Mouse (Mus musculus) cerebellum, adult 18-20 months (tissue): ENCODE data around the gene Uvrag.

Source experiments
- DNase-seq, 2 experiments: peaks; one replicate each; pipeline ENCODE4 v3.0.0; 2021

Uvrag gene

DNA sequence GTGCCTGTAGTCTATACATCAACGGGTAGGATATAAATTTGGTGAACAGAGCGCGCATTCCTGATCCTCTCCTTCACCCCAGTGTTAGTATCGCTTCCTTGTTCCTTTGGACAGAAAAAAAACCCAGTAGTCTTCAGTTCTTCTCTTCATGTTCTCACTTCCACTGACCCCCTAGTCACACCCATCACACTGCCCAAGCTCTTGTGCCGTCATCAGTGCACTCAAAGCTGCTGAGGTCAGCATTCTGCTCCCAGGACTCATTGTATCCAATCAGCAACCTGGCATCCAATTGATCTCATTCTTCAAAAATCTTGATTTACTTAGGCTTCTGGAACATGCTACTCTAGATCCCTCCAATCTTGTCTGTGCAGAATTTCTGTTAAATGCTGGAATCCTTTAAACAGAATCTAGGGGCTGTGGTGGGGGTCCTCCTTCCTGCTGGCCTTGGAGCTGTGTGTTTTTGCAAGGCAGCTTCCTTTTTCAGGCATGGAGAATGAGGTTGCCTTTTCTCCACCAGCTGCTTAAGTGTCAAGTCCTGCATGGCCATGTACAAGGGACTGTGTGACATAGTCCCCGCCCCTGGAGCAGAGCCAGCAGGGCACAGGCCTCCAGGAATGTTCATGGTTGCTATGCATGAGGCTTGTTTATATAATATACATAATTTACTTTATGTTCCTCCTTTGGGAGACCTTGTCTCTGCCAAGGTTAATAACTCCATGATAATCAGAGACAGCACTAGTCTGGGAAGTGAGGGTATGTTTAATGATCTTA is 88.3 kb downstream of the Uvrag start:
- DNase-seq, result no peak

GRCm38 (mm10) chr7:99050882-99051281 is 90.1 kb downstream of the Uvrag start:
- DNase-seq, result no peak

- no peak for DNase-seq
Observed at GRCm38 (mm10) chr7:99049897-99050296, 91.0 kb downstream of the Uvrag start.

GRCm38 (mm10) chr7:99046545-99047206 is 94.3 kb downstream of the Uvrag start:
- DNase-seq, result no peak

GRCm38 (mm10) chr7:99045525-99045924 is 95.4 kb downstream of the Uvrag start:
- no peak for DNase-seq

- DNase-seq, result no peak
Observed at GRCm38 (mm10) chr7:99043923-99044322, 97.0 kb downstream of the Uvrag start.

DNA sequence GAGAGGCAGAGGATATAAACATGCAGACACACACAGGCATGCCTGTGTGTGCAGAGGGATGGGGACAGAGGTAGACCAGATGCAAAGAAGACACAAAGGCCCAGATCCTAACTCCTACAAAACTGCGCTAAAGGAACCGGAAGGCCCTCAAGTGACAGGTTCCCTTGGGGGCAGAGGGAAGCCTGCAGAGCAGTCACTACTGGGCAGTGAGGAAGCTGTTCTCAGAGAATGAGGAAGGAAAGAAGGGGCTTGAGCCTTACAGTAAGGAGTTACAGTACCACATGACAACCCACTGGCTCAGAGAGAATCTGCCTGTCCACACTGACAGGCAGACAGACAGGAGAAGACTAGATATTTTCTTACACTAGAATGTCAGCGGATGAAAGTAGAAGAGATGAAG is 97.6 kb downstream of the Uvrag start:
- no peak for DNase-seq

- DNase-seq, result no peak
Observed at GRCm38 (mm10) chr7:99041818-99042217, 99.1 kb downstream of the Uvrag start.

DNA sequence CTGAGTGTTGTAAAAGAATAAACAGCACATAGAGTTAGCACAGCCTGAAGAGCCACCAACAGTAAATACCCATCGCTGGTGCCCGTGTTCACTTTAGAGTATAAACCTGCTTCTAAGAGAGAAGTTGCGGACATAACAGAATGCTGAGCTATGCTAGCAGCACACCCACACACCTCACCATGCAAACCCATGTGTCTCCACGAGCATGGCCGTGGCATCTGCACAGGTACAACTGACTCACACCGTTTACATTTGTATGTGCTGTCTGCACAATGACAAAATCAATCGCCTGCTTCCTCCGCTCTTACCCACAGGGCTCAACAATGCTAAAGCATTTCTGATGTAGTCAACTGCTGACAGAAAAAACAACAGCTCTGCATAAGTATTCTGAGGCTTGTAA is 101.0 kb downstream of the Uvrag start:
- no peak for DNase-seq

- DNase-seq, result no peak
Observed at GRCm38 (mm10) chr7:99036284-99036683, 104.7 kb downstream of the Uvrag start.

GRCm38 (mm10) chr7:99034909-99035308 is 106.0 kb downstream of the Uvrag start:
- DNase-seq, result no peak

DNA sequence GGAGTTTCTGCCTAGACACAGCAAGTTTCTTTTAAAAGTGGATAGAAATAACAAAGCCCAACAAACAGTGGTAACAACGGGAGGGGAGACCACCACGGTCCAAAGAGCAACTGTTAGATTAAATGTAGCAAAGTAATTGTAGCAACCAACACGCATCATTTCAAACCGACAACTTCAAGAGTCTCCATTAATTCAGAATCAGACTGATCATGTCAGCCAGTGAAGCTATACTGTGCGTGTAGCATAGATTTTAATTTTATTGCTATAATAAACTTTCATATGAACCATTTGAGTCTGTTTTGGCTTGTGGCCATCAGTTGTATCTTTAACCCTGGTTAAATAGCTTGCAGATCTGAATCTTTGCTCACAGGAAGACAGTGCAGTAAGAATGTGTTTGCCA is 107.1 kb downstream of the Uvrag start:
- no peak for DNase-seq

GRCm38 (mm10) chr7:99033314-99033713 is 107.6 kb downstream of the Uvrag start:
- no peak for DNase-seq

DNA sequence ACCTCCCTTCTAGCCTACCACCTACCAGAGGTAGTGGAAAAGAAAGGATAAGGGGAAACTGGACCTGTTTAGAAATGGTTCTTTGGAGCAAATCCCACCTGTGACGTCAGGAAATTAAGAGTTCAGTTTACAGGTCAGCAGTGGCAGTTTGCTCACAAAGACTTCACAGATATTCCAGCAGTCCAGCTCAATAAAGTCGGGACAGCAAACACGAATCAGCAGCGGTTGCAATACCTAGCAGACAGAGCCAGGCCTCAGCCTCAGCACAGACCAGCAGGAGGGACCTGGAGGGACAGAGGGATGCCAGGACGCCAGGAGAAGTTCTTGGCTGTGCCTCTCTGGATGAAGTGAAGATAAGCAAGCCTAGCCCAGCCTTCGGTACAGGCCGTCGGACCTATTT is 108.9 kb downstream of the Uvrag start:
- no peak for DNase-seq

DNA sequence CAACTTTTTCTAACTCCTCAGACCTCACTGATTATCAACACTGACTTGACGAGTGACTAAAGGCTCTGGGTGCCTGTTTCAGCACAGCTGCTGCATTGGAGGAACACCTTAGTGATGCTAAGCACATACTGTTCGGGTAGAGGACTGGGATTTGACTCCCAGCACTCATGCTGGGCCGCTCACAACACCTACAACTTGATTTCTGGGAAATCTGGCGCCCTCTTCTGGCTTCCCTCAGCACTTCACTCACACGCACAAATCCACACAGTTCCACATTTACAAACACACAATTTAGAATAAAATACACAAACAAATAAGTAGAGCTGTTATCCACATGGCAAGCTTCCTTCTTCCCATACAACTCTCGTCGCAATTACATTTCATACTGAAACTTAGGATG is 112.8 kb downstream of the Uvrag start:
- no peak for DNase-seq

- no peak for DNase-seq
Observed at GRCm38 (mm10) chr7:99027185-99027584, 113.8 kb downstream of the Uvrag start.

DNA sequence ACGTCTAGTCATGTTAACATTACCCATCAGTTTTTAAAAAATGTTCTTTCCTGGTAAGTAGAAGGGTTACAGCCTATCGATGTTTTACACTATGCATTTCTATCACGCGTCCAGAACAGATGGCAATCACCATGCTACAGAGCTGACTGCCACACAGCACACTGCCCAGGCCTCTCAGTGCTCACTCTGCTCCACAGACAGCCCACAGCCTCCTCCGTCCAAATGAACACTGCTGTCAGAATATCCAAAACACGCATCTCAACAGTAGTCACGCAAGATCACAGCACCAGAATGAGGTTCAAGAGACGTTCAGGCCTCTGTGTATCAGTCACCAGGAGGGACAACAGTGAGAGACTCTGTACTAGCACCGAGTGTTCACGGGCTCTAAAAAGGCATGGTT is 115.0 kb downstream of the Uvrag start:
- DNase-seq, result peak; percentile 41 to 42

GRCm38 (mm10) chr7:99025265-99025664 is 115.7 kb downstream of the Uvrag start:
- peak; percentile 50 to 64 for DNase-seq

DNA sequence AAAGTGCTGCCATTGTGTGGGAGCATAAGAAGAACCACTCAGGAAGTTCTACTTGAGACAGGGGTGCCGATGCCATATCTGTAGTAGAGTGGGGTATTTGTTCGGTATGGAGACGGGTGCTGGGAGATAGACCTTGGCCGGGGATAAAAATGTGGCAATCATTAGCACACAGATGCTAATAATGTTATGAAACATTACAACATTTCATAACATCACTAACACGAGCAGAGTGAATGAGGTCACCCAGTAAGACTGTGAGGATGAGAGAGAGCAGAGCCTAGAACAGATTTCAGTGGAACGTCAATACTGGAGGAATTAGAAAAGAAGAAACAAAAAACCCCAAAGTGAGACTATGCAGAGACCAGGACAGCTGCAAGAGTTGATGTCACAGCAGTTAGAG is 116.2 kb downstream of the Uvrag start:
- no peak for DNase-seq

- no peak for DNase-seq
Observed at GRCm38 (mm10) chr7:99023931-99024330, 117.0 kb downstream of the Uvrag start.

- DNase-seq, result no peak
Observed at GRCm38 (mm10) chr7:99021277-99021676, 119.7 kb downstream of the Uvrag start.

GRCm38 (mm10) chr7:99020353-99020752 is 120.6 kb downstream of the Uvrag start:
- no peak for DNase-seq

DNA sequence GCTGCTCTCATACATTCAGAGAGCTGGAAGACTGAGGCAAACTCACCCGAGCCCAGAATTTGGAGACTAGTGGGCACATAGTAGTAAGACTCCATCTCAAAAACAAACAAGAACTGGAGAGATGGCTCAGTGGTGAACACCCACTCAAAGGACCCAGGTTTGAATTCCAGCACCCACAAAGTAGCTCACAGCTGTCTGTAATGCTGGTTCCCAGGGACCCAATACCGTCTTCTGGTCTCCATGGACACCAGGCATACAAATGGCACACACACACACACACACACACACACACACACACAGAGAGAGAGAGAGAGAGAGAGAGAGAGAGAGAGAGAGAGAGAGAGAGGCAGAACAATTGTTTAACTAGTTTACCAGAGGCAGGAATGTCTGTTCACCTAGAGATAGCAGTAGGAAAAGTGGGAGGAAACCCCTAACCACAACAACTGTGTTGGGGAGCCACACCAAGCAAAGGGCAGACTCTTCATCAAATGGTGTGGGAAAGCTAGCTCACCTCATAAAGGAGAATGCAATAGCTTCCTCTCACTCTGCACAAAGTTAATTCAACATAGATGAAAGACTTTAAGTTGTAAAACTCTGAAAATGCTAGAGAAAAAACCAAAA is 123.6 kb downstream of the Uvrag start:
- no peak for DNase-seq

GRCm38 (mm10) chr7:99015914-99016313 is 125.0 kb downstream of the Uvrag start:
- no peak for DNase-seq
